In genomic region chr9:116058475-116058874, GRCm38 (mm10) we compare ENCODE assay signal across 8 mouse cellular contexts.
"Had no signal": no experiment of that assay in that cellular context is flagged by ENCODE, and none has a peak within 500 bp of the region (broad histone marks: within the 10 kb centered on the region; RNA-seq: fewer than 3 reads in every experiment).

No protein-coding gene starts in this region.

- H3K27ac ChIP-seq: limb, embryonic 13.5 days; liver, embryonic 15.5 days; macrophage; midbrain, embryonic 10.5 days; midbrain, embryonic 15.5 days; neural tube, embryonic 12.5 days had no signal

- H3K36me3 ChIP-seq: limb, embryonic 13.5 days; liver, embryonic 15.5 days; midbrain, embryonic 10.5 days; midbrain, embryonic 15.5 days; neural tube, embryonic 12.5 days had no signal

- H3K4me3 ChIP-seq: limb, embryonic 13.5 days; liver, embryonic 15.5 days; midbrain, embryonic 10.5 days; midbrain, embryonic 15.5 days; neural tube, embryonic 12.5 days had no signal

- H3K27me3 ChIP-seq: limb, embryonic 13.5 days; liver, embryonic 15.5 days; midbrain, embryonic 15.5 days; neural tube, embryonic 12.5 days had no signal

- H3K4me1 ChIP-seq: limb, embryonic 13.5 days; liver, embryonic 15.5 days; midbrain, embryonic 10.5 days; neural tube, embryonic 12.5 days had no signal

- DNase-seq: kidney, adult 11 months; kidney, adult 9 months had no signal
